Mouse (Mus musculus) lung, adult 2 months (tissue): ENCODE data around the gene Met. TPM values are rescaled to one million over a fixed set of nuclear protein-coding genes. Genes with fewer than 3 reads are reported as not detected.

Experiments
- DNase-seq: peaks from one replicate; pipeline ENCODE4 v3.0.0; 2022
- H3K4me1 ChIP-seq: fragments of 200-500 bp; 2 replicates; pipeline ENCODE4 v1.6.1; 2011; ENCODE audit warnings: low read length; ENCODE audit not compliant: control insufficient read depth, insufficient read depth
- H3K4me3 ChIP-seq: fragments of 200-500 bp; replicated peaks from 2 replicates; pipeline ENCODE3; 2011; ENCODE audit warnings: low read depth, mild to moderate bottlenecking, control low read depth, low read length; ENCODE audit errors: extremely low read depth
- CTCF ChIP-seq: fragments of 200-500 bp; IDR thresholded peaks from 2 replicates; pipeline ENCODE4 v1.5.1; 2011; ENCODE audit warnings: mild to moderate bottlenecking, low read length, control low read depth; ENCODE audit not compliant: insufficient read depth
- POLR2A ChIP-seq: fragments of 200-500 bp; IDR thresholded peaks from 2 replicates; pipeline ENCODE4 v1.6.1; 2011; ENCODE audit warnings: low read depth, mild to moderate bottlenecking, control low read depth, low read length, borderline replicate concordance; ENCODE audit errors: extremely low read depth
- WGBS: fragments of 180-500 bp; shearing (Covaris S2); methylation state at CpG from one replicate; pipeline ENCODE4 v1.1.7; 2018; 5-methylcytosine and 5-hydroxymethylcytosine counted together
- polyA plus RNA-seq: library from polyadenylated mRNA; depleted of rRNA; stranded (reverse); fragments of >200 nt; gene quantifications from 2 replicates; pipeline ENCODE4 v1.2.3, GENCODE M21; 2012

Met gene
- polyA plus RNA-seq, 1 experiment: 15.5 TPM

GRCm38 (mm10) chr6:17464281-17465025, 853 bp downstream of the Met start:
- no peak for DNase-seq
- TF ChIP-seq CTCF (no peak), POLR2A (no peak)
- Histone ChIP-seq H3K4me3 (peak overlapping the region; percentile 48), H3K4me1 (no peaks in the 10 kb centered on the region)
- WGBS: 10% methylated on average over 15 of the region's 15 CpGs

GRCm38 (mm10) chr6:17466526-17466925, 2.9 kb downstream of the Met start:
- 54% methylated on average over 3 of the region's 3 CpGs for WGBS
- TF ChIP-seq CTCF (no peak), POLR2A (no peak)
- no peak for DNase-seq

GRCm38 (mm10) chr6:17468993-17469392, 5.4 kb downstream of the Met start:
- DNase-seq: no peak
- Histone ChIP-seq H3K4me3 (no peak overlapping the region), H3K4me1 (no peaks in the 10 kb centered on the region)
- TF ChIP-seq CTCF (no peak), POLR2A (no peak)
- 64% methylated on average over 5 of the region's 5 CpGs for WGBS

More at GRCm38 (mm10) chr6:17466526-17466925, 2.9 kb downstream of the Met start:
- H3K4me1 ChIP-seq: no peaks in the 10 kb centered on the region
- H3K4me3 ChIP-seq: no peak overlapping the region

GRCm38 (mm10) chr6:17473128-17473527, 9.5 kb downstream of the Met start:
- WGBS: 87% methylated on average over 3 of the region's 3 CpGs
- H3K4me3 ChIP-seq: no peak overlapping the region
- no peak for TF ChIP-seq POLR2A
- TF ChIP-seq CTCF: no peak
- no peak for DNase-seq
- no peaks in the 10 kb centered on the region for H3K4me1 ChIP-seq

DNA sequence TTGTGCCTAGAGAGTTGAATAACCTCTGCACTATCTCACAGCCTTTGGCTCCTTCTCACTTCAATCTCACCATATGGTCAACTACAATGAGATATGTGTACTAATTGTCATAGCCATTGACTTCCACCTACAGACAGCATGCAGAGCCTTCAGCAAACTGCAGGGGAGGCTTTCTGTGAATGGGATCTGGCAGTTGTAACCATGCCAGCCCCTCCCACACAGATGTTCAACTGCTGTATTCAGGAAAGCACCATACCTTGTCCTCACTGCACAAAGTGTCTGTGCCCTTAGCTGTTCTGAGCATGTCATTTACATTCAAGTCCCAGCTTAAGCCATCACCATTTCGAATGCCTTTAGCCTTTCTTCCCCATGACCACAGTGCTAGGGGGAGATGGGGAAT, 14.2 kb downstream of the Met start:
- Histone ChIP-seq H3K4me1 (peaks cover 2% of the 10 kb centered on the region), H3K4me3 (no peak overlapping the region)
- no peak for DNase-seq
- WGBS: 87% methylated on average over 1 of the region's 1 CpGs
- no peak for TF ChIP-seq CTCF

- no peak for TF ChIP-seq CTCF
- peaks cover 2% of the 10 kb centered on the region for H3K4me1 ChIP-seq
- DNase-seq: no peak
- H3K4me3 ChIP-seq: no peak overlapping the region
- WGBS: 92% methylated on average over 6 of the region's 6 CpGs
Measured at GRCm38 (mm10) chr6:17478252-17478651, 14.7 kb downstream of the Met start.

GRCm38 (mm10) chr6:17478838-17479570, 15.4 kb downstream of the Met start:
- 67% methylated on average over 10 of the region's 10 CpGs for WGBS
- TF ChIP-seq POLR2A (no peak), CTCF (no peak)

GRCm38 (mm10) chr6:17481068-17481467, 17.5 kb downstream of the Met start:
- H3K4me1 ChIP-seq: peaks cover 2% of the 10 kb centered on the region
- no peak overlapping the region for H3K4me3 ChIP-seq
- no peak for DNase-seq
- WGBS: 52% methylated on average over 4 of the region's 4 CpGs
- TF ChIP-seq CTCF (no peak), POLR2A (no peak)

More at GRCm38 (mm10) chr6:17478838-17479570, 15.4 kb downstream of the Met start:
- no peak for DNase-seq
- Histone ChIP-seq H3K4me3 (no peak overlapping the region), H3K4me1 (peaks cover 2% of the 10 kb centered on the region)

DNA sequence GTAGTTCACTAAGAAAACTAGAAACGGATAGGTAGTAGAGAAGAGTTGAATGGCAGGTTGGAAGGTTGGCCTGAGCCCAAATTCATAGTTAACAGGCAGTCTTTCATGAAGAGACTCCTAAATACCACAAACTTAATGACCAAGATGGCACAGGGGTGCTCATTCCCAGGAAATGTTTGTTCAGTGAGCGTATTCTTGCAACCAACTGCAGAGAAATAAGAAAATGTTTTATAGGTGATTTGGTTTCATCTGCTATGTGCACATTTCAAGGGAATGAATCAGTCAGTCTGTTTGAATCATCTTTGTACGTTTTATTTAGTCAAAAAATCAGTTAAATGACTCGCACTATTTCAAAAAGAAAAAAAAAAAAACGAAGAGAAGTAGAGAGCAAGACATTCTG, 21.6 kb downstream of the Met start:
- WGBS: 78% methylated on average over 5 of the region's 5 CpGs
- Histone ChIP-seq H3K4me3 (no peak overlapping the region), H3K4me1 (peaks cover 2% of the 10 kb centered on the region; the same call in 1 of the 2 replicates)
- no peak for TF ChIP-seq CTCF
- TF ChIP-seq POLR2A: no peak
- DNase-seq: no peak

GRCm38 (mm10) chr6:17485782-17486181, 22.2 kb downstream of the Met start:
- TF ChIP-seq POLR2A (no peak), CTCF (no peak)
- 76% methylated on average over 7 of the region's 7 CpGs for WGBS
- Histone ChIP-seq H3K4me1 (no peaks in the 10 kb centered on the region), H3K4me3 (no peak overlapping the region)
- DNase-seq: no peak
